Mouse (Mus musculus): ENCODE measurements at regions not wholly inside any gene's neighbourhood (a gene's known extent, or its start where the extent isn't known, plus 50 kb on each side); places are given as distances from the start of the nearest gene placed in this dataset.

DNA sequence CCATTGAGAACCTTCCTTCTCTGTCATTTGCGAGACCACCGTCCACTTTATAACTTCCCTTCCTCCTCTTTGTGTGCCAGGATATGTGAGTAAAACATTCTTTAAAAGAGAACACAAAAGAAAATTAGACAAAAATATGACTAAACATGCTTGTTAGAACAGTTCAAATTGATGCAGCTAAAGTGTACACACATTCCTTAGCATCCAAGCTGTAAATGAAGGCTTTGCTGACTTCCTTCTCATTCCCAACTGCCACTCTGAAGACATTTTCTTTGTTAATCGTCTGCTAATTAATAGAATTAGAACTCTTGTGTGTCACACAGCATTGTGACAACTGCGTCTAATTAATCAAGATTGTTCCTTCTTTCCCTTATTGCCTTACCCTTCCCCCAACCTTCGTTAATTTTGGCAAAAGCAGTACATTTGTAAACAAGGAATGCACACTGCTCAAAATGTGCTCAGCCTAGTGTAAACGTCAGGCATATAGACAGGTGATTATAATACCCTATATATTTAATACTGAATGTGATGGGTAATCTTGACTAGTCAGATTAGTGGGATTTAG is 242.3 kb upstream of the Kif18a start:
- Histone ChIP-seq H3K4me2 (ENCODE audit: low read depth, low read length) (no peak overlapping the region), H3K9ac (replicated peaks; ENCODE audit: low read depth, low read length) (no peak overlapping the region), H3K4me3 (ENCODE audit: low read depth, low read length) (no peak overlapping the region), H3K9me3 (replicated peaks; ENCODE audit: control insufficient read depth, low read length) (no peaks in the 10 kb centered on the region), H3K4me1 (ENCODE audit: control insufficient read depth, insufficient read depth) (no peaks in the 10 kb centered on the region), H3K27ac (ENCODE audit: low read depth) (no peak overlapping the region), H3K27me3 (ENCODE audit: control insufficient read depth, insufficient read depth, low read length) (no peaks in the 10 kb centered on the region), H3K36me3 (replicated peaks; ENCODE audit: control insufficient read depth, insufficient read depth, low read length) (no peaks in the 10 kb centered on the region)
- no peak for DNase-seq (ENCODE audit: low spot score)
- 64% methylated on average over 6 of the region's 6 CpGs for WGBS
- ATAC-seq (ENCODE audit: insufficient read depth, low read depth), result no peak
- TF ChIP-seq EP300 (IDR thresholded peaks at IDR 0.05; ENCODE audit: low read depth), result no peak

Measured in heart, postnatal 0 days (tissue).